Mouse (Mus musculus) olfactory bulb, adult 2 months (tissue): ENCODE measurements around the gene Sprr2e.

Experiments
- CTCF ChIP-seq: fragments of 200-500 bp; IDR thresholded peaks from 2 replicates; pipeline ENCODE4 v1.5.1; 2012; ENCODE audit warnings: low read depth, mild to moderate bottlenecking, low read length, moderate library complexity; ENCODE audit not compliant: insufficient read depth
- POLR2A ChIP-seq: fragments of 200-500 bp; IDR thresholded peaks from 2 replicates; pipeline ENCODE4 v1.6.1; 2012; ENCODE audit warnings: mild to moderate bottlenecking, low read depth, low read length, moderate library complexity; ENCODE audit not compliant: insufficient read depth

GRCm38 (mm10) chr3:92307406-92307805 is 44.5 kb upstream of the Sprr2e start:
- TF ChIP-seq POLR2A (no peak), CTCF (no peak)
